Mouse (Mus musculus) spleen, embryonic (tissue): Measurements from ENCODE around the gene Ctsj.
"Not testable (repeated sequence)": the region's sequence is repeated elsewhere in the genome, so short reads cannot be mapped to it uniquely, and the experiment has no call there.

ENCODE experiments used
- CTCF ChIA-PET: fragments of 350-600 bp; sonication (Branson Sonifier 250); formaldehyde crosslinking; loops from one replicate; lab custom pipeline; 2022; lab: Charles Lee

Gene Ctsj

GRCm38 (mm10) chr13:61005859-61006258 is at the start of gene Ctsj:
Gene Ctsj (minus strand): TSS chr13:61005959.
- CTCF ChIA-PET = no interaction called here

GRCm38 (mm10) chr13:61040531-61040930 is 34.8 kb upstream of the Ctsj start, which contains the start of gene Ctsq:
Gene Ctsq (minus strand): TSS chr13:61040631.
- CTCF ChIA-PET = no interaction called here

DNA sequence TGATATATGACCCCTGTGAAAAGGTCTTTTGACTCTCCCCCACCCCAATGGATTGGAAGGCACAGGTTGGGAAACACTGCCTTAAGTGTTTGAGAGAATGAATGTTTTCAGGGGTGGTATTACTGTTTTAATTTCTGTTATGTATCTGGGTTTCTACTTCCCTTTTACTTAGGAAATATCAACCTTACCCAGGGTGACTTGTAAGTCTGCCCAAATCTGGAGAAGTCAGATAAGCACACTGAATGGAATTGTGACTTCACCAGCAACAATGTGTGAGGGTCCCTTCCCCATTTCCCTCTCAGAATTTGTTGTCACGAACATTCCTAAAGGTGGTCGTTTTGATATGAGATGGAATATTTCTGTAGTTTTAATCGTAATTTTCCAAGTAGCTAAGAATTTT is 17.0 kb upstream of the Ctsj start:
- CTCF ChIA-PET = no interaction called here

DNA sequence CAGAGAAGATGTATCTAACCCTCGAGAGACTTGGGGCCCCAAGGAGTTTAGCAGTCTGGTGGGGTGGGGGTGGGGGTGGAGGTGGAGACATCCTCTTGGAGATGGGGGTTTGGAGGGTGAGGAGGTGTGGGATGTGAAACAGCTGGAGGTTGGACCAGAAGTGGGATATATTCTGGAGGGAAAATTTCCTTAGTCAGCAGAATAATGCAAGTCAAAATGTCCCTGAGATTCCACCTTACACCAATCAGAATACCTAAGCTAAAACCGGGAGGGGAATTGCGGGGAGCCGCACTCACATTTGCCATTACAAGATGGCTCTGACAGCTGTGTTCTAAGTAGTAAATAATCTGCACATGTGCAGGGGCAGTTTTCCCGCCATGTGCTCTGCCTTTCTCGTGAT is 16.1 kb upstream of the Ctsj start:
- CTCF ChIA-PET = no interaction called here

- CTCF ChIA-PET = no interaction called here
Observed at GRCm38 (mm10) chr13:61010171-61010570, 4.4 kb upstream of the Ctsj start.

DNA sequence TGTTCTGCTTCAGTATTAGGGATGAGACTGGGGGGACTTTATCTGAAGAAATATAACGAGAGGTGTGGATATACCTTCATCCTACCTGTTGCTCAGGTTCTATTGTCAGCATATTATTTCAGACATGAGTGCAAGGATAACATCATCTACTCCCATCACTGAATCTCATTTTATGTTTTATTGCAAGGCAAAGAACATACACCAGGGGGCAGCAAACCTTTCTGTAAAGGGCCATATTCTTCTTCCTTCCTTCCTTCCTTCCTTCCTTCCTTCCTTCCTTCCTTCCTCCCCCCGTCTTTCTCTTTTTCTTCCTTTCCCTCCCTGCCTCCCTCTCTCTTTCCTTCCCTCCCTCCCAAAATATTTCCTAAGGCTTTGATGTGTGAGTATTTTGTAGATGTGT is 8.2 kb downstream of the Ctsj start:
- CTCF ChIA-PET = no interaction called here

GRCm38 (mm10) chr13:60986915-60987314 is 18.8 kb downstream of the Ctsj start:
- CTCF ChIA-PET = not testable (repeated sequence)

DNA sequence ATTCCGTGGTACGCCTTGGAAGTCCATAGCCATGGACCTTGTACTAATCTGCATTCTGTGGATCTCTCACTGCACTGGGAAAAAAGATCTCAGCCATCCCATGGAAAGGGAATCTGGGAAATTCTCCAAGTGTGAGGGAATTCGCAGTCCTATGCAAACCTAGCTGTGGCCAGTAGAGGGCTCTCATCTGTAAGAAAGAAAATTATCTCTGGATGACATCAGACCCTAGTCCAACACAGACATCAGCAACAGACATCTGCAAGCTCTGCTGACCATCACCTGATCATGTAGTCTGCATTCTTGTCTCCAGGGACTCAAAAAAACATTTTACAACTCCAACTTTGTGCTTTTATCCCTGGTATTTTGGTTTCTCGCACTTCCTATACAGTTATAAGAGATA is 33.4 kb downstream of the Ctsj start:
- CTCF ChIA-PET = not testable (repeated sequence)

DNA sequence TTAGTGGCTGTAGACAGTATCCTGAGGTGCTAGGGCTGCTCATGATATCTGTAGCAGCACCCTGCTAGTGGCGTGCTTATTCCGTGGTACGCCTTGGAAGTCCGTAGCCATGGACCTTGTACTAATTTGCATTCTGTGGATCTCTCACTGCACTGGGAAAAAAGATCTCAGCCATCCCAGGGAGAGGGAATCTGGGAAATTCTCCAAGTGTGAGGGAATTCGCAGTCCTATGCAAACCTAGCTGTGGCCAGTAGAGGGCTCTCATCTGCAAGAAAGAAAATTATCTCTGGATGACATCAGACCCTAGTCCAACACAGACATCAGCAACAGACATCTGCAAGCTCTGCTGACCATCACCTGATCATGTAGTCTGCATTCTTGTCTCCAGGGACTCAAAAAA is 41.8 kb downstream of the Ctsj start:
- CTCF ChIA-PET = not testable (repeated sequence)

DNA sequence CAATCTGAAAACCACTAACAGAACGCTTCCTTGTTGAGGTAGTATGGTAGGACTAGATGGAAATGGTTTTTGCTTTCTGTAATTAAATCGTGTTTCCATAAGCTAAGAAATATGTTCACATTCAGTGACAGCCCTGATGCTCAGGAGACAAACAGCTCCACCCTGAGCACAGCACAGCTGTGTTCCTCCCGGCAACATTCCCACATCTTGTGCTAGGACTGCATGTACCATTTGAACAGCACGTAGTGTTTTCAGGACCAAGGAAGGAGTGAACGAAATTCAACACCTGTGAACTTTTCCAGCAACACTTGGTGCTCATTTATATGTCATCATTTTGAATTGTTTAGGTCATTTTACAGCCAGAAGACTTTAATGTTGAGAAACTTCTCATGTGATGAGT is 44.1 kb downstream of the Ctsj start:
- CTCF ChIA-PET = no interaction called here
